Mouse (Mus musculus) myocyte (in vitro differentiated cells): ENCODE data around the gene Iffo1. TPM values are rescaled to one million over a fixed set of nuclear protein-coding genes. Genes with fewer than 3 reads are reported as not detected.

Experiments
- H3K27me3 ChIP-seq: one replicate; pipeline ENCODE4 v1.6.1; 2011; ENCODE audit not compliant: control insufficient read depth, insufficient read depth, insufficient read length
- H3K36me3 ChIP-seq: one replicate; pipeline ENCODE4 v1.6.1; 2011; ENCODE audit not compliant: control insufficient read depth, insufficient read depth
- H3K4me2 ChIP-seq: one replicate; pipeline ENCODE4 v1.6.1; 2011; ENCODE audit warnings: low read depth, control low read depth
- H3K4me3 ChIP-seq: one replicate; pipeline ENCODE4 v1.5.1; 2011; ENCODE audit warnings: mild to moderate bottlenecking, control low read depth, moderate library complexity
- H3K79me2 ChIP-seq: one replicate; pipeline ENCODE4 v1.6.1; 2011; ENCODE audit not compliant: control insufficient read depth, insufficient read depth
- H3ac ChIP-seq: one replicate; pipeline ENCODE4 v1.6.1; 2011; ENCODE audit not compliant: control insufficient read depth, insufficient read length
- CEBPB ChIP-seq: IDR thresholded peaks from 2 replicates; pipeline ENCODE4 v1.6.1; 2011; ENCODE audit warnings: mild to moderate bottlenecking, moderate library complexity; ENCODE audit not compliant: poor library complexity, insufficient read depth, severe bottlenecking
- E2F4 ChIP-seq: IDR thresholded peaks from one replicate; pipeline ENCODE4 v1.6.1; 2011; ENCODE audit warnings: mild to moderate bottlenecking, control low read depth, moderate library complexity; ENCODE audit not compliant: insufficient read depth
- MAX ChIP-seq: IDR thresholded peaks from one replicate; pipeline ENCODE4 v1.6.1; 2011; ENCODE audit warnings: low read depth, mild to moderate bottlenecking, control low read depth
- MYOD1 ChIP-seq, 3 experiments: IDR thresholded peaks; one replicate each; pipeline ENCODE4 v1.6.1; 2011; ENCODE audit warnings: control low read depth in 2 of 3, low read depth in 2 of 3, mild to moderate bottlenecking in 2 of 3, moderate library complexity in 1 of 3; ENCODE audit not compliant: insufficient read length in 2 of 3, control insufficient read depth in 1 of 3
- POLR2A ChIP-seq: IDR thresholded peaks from one replicate; pipeline ENCODE4 v1.6.1; 2011; ENCODE audit warnings: low read depth, mild to moderate bottlenecking, control low read depth, moderate library complexity; ENCODE audit not compliant: insufficient read length
- POLR2AphosphoS2 ChIP-seq: IDR thresholded peaks from one replicate; pipeline ENCODE4 v1.6.1; 2011; ENCODE audit warnings: low read depth, control low read depth; ENCODE audit not compliant: insufficient read length
- REST ChIP-seq: IDR thresholded peaks from one replicate; pipeline ENCODE4 v1.6.1; 2011; ENCODE audit warnings: mild to moderate bottlenecking, control low read depth, moderate library complexity; ENCODE audit not compliant: insufficient read depth, insufficient read length
- SRF ChIP-seq: IDR thresholded peaks from one replicate; pipeline ENCODE4 v1.6.1; 2011; ENCODE audit warnings: low read depth; ENCODE audit not compliant: control insufficient read depth, insufficient read length
- TCF12 ChIP-seq: IDR thresholded peaks from one replicate; pipeline ENCODE4 v1.6.1; 2011; ENCODE audit warnings: mild to moderate bottlenecking, control low read depth; ENCODE audit not compliant: poor library complexity, insufficient read depth, severe bottlenecking
- TCF3 ChIP-seq: IDR thresholded peaks from one replicate; pipeline ENCODE4 v1.6.1; 2011; ENCODE audit warnings: low read depth, control low read depth; ENCODE audit not compliant: insufficient read length
- USF1 ChIP-seq: IDR thresholded peaks from one replicate; pipeline ENCODE4 v1.6.1; 2011; ENCODE audit warnings: low read depth, mild to moderate bottlenecking, control low read depth, moderate library complexity
- polyA plus RNA-seq: library from polyadenylated mRNA; unstranded; fragments of >200 nt; fragmentation: generic; extraction: Trizol; gene quantifications from one replicate; pipeline ENCODE4 v1.2.1, GENCODE M21; 2012; ENCODE audit warnings: missing spikeins

The Iffo1 gene
- polyA plus RNA-seq, 1 experiment = 244 TPM

GRCm38 (mm10) chr6:125129710-125130402 is 15.2 kb upstream of the Iffo1 start:
- TF ChIP-seq USF1 (no peak), POLR2AphosphoS2 (peak; percentile 81), MYOD1 (IDR thresholded peaks at IDR 0.05; ENCODE audit: control insufficient read depth in 1 of 3, insufficient read length in 2 of 3, low read depth in 2 of 3) (no peak)
- Histone ChIP-seq H3K4me2 (no peak overlapping the region), H3ac (no peak overlapping the region), H3K79me2 (peaks cover 30% of the 10 kb centered on the region), H3K36me3 (peaks cover 41% of the 10 kb centered on the region), H3K27me3 (no peaks in the 10 kb centered on the region), H3K4me3 (no peak overlapping the region)

GRCm38 (mm10) chr6:125131302-125132156 is 13.5 kb upstream of the Iffo1 start, which contains the start of gene Nop2:
Gene Nop2 (plus strand): TSS chr6:125131909.
- peaks cover 35% of the 10 kb centered on the region for H3K79me2 ChIP-seq
- no peaks in the 10 kb centered on the region for H3K27me3 ChIP-seq
- H3K4me3 ChIP-seq = peak within 1 kb of the TSS; percentile 99
- H3K4me2 ChIP-seq = peak within 1 kb of the TSS; percentile 95
- H3ac ChIP-seq = peak within 1 kb of the TSS; percentile 67
- TF ChIP-seq POLR2AphosphoS2 = peak; percentile 99
- peak; percentile 45 for TF ChIP-seq SRF
- TF ChIP-seq CEBPB = no peak
- TF ChIP-seq E2F4 = no peak
- TF ChIP-seq TCF3 = no peak
- TF ChIP-seq MYOD1 (IDR thresholded peaks at IDR 0.05; ENCODE audit: control insufficient read depth in 1 of 3, insufficient read length in 2 of 3, low read depth in 2 of 3) = no peak
- no peak for TF ChIP-seq TCF12
- peak; percentile 89 for TF ChIP-seq USF1
- TF ChIP-seq POLR2A = peak; percentile 95
- TF ChIP-seq MAX = peak; percentile 75
- peaks cover 39% of the 10 kb centered on the region for H3K36me3 ChIP-seq

- peak overlapping the region; percentile 94 for H3K4me2 ChIP-seq
- no peaks in the 10 kb centered on the region for H3K27me3 ChIP-seq
These were observed 12.6 kb upstream of the Iffo1 start for GRCm38 (mm10) chr6:125132470-125132869.

GRCm38 (mm10) chr6:125137002-125137671 is 7.9 kb upstream of the Iffo1 start:
- TF ChIP-seq MYOD1 (IDR thresholded peaks at IDR 0.05; ENCODE audit: control insufficient read depth in 1 of 3, insufficient read length in 2 of 3, low read depth in 2 of 3) (no peak), SRF (no peak), CEBPB (no peak), TCF12 (no peak), TCF3 (no peak), REST (no peak), POLR2A (no peak)
- Histone ChIP-seq H3K36me3 (peaks cover 40% of the 10 kb centered on the region), H3K4me3 (no peak overlapping the region), H3ac (no peak overlapping the region), H3K4me2 (no peak overlapping the region), H3K79me2 (peaks cover 39% of the 10 kb centered on the region), H3K27me3 (no peaks in the 10 kb centered on the region)

More at GRCm38 (mm10) chr6:125132470-125132869, 12.6 kb upstream of the Iffo1 start:
- Histone ChIP-seq H3K4me3 (peak overlapping the region; percentile 99), H3K36me3 (peaks cover 40% of the 10 kb centered on the region), H3ac (peak overlapping the region; percentile 67), H3K79me2 (peaks cover 44% of the 10 kb centered on the region)
- TF ChIP-seq SRF (no peak), POLR2A (no peak), CEBPB (no peak), MAX (no peak), USF1 (no peak), E2F4 (no peak), MYOD1 (IDR thresholded peaks at IDR 0.05; ENCODE audit: control insufficient read depth in 1 of 3, insufficient read length in 2 of 3, low read depth in 2 of 3) (no peak)

GRCm38 (mm10) chr6:125139747-125140146 is 5.3 kb upstream of the Iffo1 start:
- TF ChIP-seq REST = no peak
- TF ChIP-seq TCF3 = no peak
- no peak for TF ChIP-seq E2F4
- no peak for TF ChIP-seq SRF
- Histone ChIP-seq H3ac (no peak overlapping the region), H3K27me3 (no peaks in the 10 kb centered on the region)

More at GRCm38 (mm10) chr6:125139747-125140146, 5.3 kb upstream of the Iffo1 start:
- peaks cover 35% of the 10 kb centered on the region for H3K36me3 ChIP-seq
- no peak overlapping the region for H3K4me3 ChIP-seq
- H3K4me2 ChIP-seq = no peak overlapping the region
- H3K79me2 ChIP-seq = peaks cover 15% of the 10 kb centered on the region
